Mouse (Mus musculus) cortical plate, adult 2 months (tissue): ENCODE measurements around the gene Sugct. TPM values are rescaled to one million over a fixed set of nuclear protein-coding genes. Genes with fewer than 3 reads are reported as not detected.

Experiments
- H3K27ac ChIP-seq: fragments of 200-500 bp; 2 replicates; pipeline ENCODE4 v1.5.1; 2012; ENCODE audit warnings: low read length, control low read depth, inconsistent platforms; ENCODE audit not compliant: insufficient read depth
- H3K4me1 ChIP-seq: fragments of 200-500 bp; 2 replicates; pipeline ENCODE4 v1.6.1; 2011; ENCODE audit warnings: low read length; ENCODE audit not compliant: control insufficient read depth, insufficient read depth
- H3K4me3 ChIP-seq: fragments of 200-500 bp; 2 replicates; pipeline ENCODE4 v1.5.1; 2011; ENCODE audit warnings: mild to moderate bottlenecking, low read length, control low read depth; ENCODE audit not compliant: insufficient read depth
- CTCF ChIP-seq: fragments of 200-500 bp; IDR thresholded peaks from 2 replicates; pipeline ENCODE4 v1.5.1; 2011; ENCODE audit warnings: mild to moderate bottlenecking, control low read depth, low read length; ENCODE audit not compliant: insufficient read depth; ENCODE audit errors: extremely low read depth
- POLR2A ChIP-seq: fragments of 200-500 bp; IDR thresholded peaks from 2 replicates; pipeline ENCODE4 v1.6.1; 2011; ENCODE audit warnings: mild to moderate bottlenecking, low read length, control low read depth; ENCODE audit not compliant: insufficient read depth; ENCODE audit errors: extremely low read depth
- polyA plus RNA-seq: library from polyadenylated mRNA; depleted of rRNA; stranded (reverse); fragments of >200 nt; gene quantifications from 2 replicates; pipeline ENCODE4 v1.2.3, GENCODE M21; 2012; rRNA removed

Sugct gene
- polyA plus RNA-seq, 1 experiment = 4.3 TPM

DNA sequence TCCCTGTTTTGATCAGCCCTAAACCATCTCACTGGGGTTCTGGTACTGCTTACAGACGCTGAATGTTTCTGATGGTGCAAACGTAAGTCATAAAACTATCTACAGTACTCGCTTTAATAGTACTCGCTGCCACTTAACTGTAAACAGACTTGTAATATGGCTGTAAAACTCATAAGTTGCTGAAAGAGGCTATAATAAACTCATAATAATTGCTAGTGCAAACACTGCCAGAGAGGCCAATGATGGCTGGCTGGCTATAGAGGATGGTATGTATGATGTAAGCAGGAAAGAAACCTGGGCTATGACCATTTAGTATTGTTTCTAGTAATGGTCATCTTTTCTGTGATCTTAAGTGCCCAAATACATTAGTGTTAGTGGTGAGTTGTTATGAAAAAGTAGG, 873.6 kb downstream of the Sugct start:
- no peaks in the 10 kb centered on the region for H3K4me1 ChIP-seq
- no peak overlapping the region for H3K27ac ChIP-seq
- TF ChIP-seq POLR2A = no peak
- no peak for TF ChIP-seq CTCF
- no peak overlapping the region for H3K4me3 ChIP-seq

- TF ChIP-seq POLR2A (no peak), CTCF (no peak)
- no peaks in the 10 kb centered on the region for H3K4me1 ChIP-seq
- H3K27ac ChIP-seq = no peak overlapping the region
- no peak overlapping the region for H3K4me3 ChIP-seq
These were observed 877.9 kb downstream of the Sugct start for GRCm38 (mm10) chr13:16817471-16817870.

DNA sequence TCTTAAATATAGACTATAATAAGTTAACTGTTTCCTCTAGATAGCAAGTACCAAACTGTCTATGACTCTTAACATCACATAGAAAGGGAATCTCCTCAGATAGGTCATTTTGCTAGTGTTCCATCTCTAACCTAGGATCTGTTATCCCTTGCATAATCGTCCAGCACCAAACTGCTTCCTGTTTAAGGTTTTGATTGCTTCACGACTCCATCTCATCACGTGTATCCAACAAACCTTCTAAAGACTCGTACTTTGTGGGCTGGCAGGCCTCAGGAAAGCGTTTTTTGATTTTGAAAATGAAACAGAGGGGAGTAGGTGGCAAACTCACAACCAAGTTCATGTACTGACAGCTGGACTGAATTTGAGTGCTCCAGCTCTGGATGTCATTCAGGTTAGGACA, 878.6 kb downstream of the Sugct start:
- TF ChIP-seq POLR2A (no peak), CTCF (no peak)
- Histone ChIP-seq H3K4me1 (no peaks in the 10 kb centered on the region), H3K4me3 (no peak overlapping the region), H3K27ac (no peak overlapping the region)

DNA sequence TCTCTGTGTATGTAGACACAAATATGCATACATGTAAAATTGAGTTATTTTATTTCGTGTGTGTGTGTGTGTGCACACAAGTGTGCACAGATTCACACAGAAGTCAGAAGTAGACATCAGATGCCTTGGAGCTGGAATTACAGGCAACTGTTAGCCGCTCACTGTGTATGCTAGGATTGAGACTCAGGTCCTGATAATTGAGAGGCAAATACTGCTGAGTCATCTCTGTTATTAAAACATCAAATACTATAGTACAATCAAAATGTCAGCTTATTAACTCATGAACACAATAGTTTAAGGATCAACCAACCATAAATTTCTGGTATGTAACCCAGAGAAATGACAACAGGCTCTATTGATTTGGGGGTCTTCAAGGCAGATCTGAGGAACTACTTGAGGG, 883.1 kb downstream of the Sugct start:
- Histone ChIP-seq H3K4me1 (no peaks in the 10 kb centered on the region), H3K4me3 (no peak overlapping the region), H3K27ac (no peak overlapping the region)
- TF ChIP-seq POLR2A = no peak
- no peak for TF ChIP-seq CTCF

Other genes starting within 250 kb of the Sugct start
- gene Mplkip, start 361 bp downstream of the Sugct start, polyA plus RNA-seq = 6.7 and 10.4 TPM in 2 replicates
- 30.3 and 32.1 TPM in 2 replicates for gene Cdk13, start 109.5 kb upstream of the Sugct start, polyA plus RNA-seq
- 51.7 and 53.6 TPM in 2 replicates for gene Rala, start 248.7 kb upstream of the Sugct start, polyA plus RNA-seq